Comparison of ENCODE assay signal across 8 mouse cellular contexts in genomic region chr10:43174326-43175155, GRCm38 (mm10). TPM values are rescaled to one million over a fixed set of nuclear protein-coding genes. Genes with fewer than 3 reads are reported as not detected.
A peak's percentile ranks its signal among the peaks of the same experiment; 100 is the strongest.
DNase-seq lines count a peak whose midpoint lies in the region; ATAC-seq lines count a peak whose summit lies in the region.

Gene Sobp, minus strand, starts transcription at chr10:43174530.
Gene 9030612E09Rik, plus strand, starts transcription at chr10:43174704.

- H3K27ac ChIP-seq in hindbrain, embryonic 11.5 days (ENCODE audit: low read depth, low read length) = peak within 1 kb of the TSS; percentile 91

- H3K9ac ChIP-seq in hindbrain, embryonic 11.5 days (ENCODE audit: low read depth, low read length) = peak within 1 kb of the TSS; percentile 90

- peak; percentile 86 for ATAC-seq in hindbrain, embryonic 11.5 days (ENCODE audit: low FRiP score)

- no peaks in the 10 kb centered on the region for H3K36me3 ChIP-seq in hindbrain, embryonic 11.5 days (ENCODE audit: control insufficient read depth, insufficient read depth, low read length)

- under 1% methylated on average over 65 of the region's 91 CpGs for WGBS in hindbrain, embryonic 11.5 days

- peaks cover 11% of the 10 kb centered on the region; the same call in 1 of the 2 replicates for H3K27me3 ChIP-seq in hindbrain, embryonic 11.5 days (ENCODE audit: control insufficient read depth, insufficient read depth, low read length)

- H3K4me1 ChIP-seq in hindbrain, embryonic 11.5 days (replicated peaks; ENCODE audit: control insufficient read depth, insufficient read depth, low read length) = no peaks in the 10 kb centered on the region; the same call in 1 of the 2 replicates

- peak; percentile 21 for DNase-seq in adrenal gland, adult 8-10 months
- peak; percentile 82 to 90 for DNase-seq in cerebellum, postnatal 14 days
- DNase-seq in frontal cortex, postnatal 25 days (ENCODE audit: low spot score in 2 of 2) = peak; percentile 66 to 71
- DNase-seq in hindbrain, embryonic 11.5 days (ENCODE audit: low spot score) = peak; percentile 83
- DNase-seq in left cerebral cortex, adult 11 months (ENCODE audit: low spot score) = peak; percentile 62
- DNase-seq in lung, postnatal 36 days = peak; percentile 7
- DNase-seq in right cerebral cortex, postnatal 4 days = peak; percentile 77
- no peak for DNase-seq in spleen, postnatal 14 days (ENCODE audit: low spot score in 2 of 2)

- no peaks in the 10 kb centered on the region for H3K9me3 ChIP-seq in hindbrain, embryonic 11.5 days (ENCODE audit: control insufficient read depth, low read length)

- H3K4me2 ChIP-seq in hindbrain, embryonic 11.5 days (replicated peaks; ENCODE audit: low read depth, low read length) = peak within 1 kb of the TSS; percentile 89

- H3K4me3 ChIP-seq in hindbrain, embryonic 11.5 days (ENCODE audit: low read depth, low read length) = peak within 1 kb of the TSS; percentile 58

RNA-seq across cellular contexts. Expression of gene Sobp, which starts in this region (rescaled TPM):
- 1 to 10 TPM; 4.1 to 6.4 (median 5.3) TPM for total RNA-seq in adrenal gland, adult 8-10 months (2022)
- polyA plus RNA-seq in hindbrain, embryonic 11.5 days (2014; fragmentation: Nextera tagmentation; extraction: Ambion mirVana) = 7.1 and 11.1 TPM in 2 replicates

RNA-seq across cellular contexts. Expression of gene 9030612E09Rik, which starts in this region (rescaled TPM):
- total RNA-seq in adrenal gland, adult 8-10 months (2022) = under 1 TPM; 0.44 to 0.86 (median 0.46) TPM
- 1.4 and 2.0 TPM in 2 replicates for polyA plus RNA-seq in hindbrain, embryonic 11.5 days (2014; fragmentation: Nextera tagmentation; extraction: Ambion mirVana)

Comparison
In these comparisons a context has a peak if more than half of its experiments do, and no peak if none do; other contexts are left out.
1. DNase-seq: peak in adrenal gland, adult 8-10 months (single experiment), cerebellum, postnatal 14 days (2 of 2), frontal cortex, postnatal 25 days (2 of 2), hindbrain, embryonic 11.5 days (single experiment), left cerebral cortex, adult 11 months (single experiment), lung, postnatal 36 days (single experiment) and right cerebral cortex, postnatal 4 days (single experiment); none in spleen, postnatal 14 days (0 of 2).